Mouse (Mus musculus) thymus, postnatal 10 days (tissue): ENCODE measurements around the gene Bcl2a1c.
"Not testable (repeated sequence)": the region's sequence is repeated elsewhere in the genome, so short reads cannot be mapped to it uniquely, and the experiment has no call there.

Source experiments
- DNase-seq, 2 experiments: peaks; one replicate each; pipeline ENCODE4 v3.0.0; 2021; ENCODE audit warnings: low spot score in 2 of 2

Gene Bcl2a1c

DNA sequence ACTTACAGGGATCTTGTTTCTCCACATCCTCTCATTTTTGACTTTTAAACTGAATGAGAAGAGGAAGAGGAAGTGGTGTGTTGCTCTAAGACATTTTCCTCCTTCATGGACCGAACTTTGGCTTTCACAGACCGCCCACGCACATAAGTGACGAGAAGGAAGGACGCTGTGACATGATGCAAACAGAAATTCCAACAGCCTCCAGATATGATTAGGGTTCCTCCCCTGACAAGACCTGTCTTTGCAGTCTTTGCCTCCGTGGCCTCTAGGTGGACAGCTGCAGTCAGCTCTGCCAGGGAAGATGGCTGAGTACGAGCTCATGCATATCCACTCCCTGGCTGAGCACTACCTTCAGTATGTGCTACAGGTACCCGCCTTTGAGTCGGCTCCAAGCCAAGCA, at the start of gene Bcl2a1c:
Gene Bcl2a1c (plus strand): TSS at position 281 of the 400 bp plus-strand sequence.
- DNase-seq: not testable (repeated sequence)

DNA sequence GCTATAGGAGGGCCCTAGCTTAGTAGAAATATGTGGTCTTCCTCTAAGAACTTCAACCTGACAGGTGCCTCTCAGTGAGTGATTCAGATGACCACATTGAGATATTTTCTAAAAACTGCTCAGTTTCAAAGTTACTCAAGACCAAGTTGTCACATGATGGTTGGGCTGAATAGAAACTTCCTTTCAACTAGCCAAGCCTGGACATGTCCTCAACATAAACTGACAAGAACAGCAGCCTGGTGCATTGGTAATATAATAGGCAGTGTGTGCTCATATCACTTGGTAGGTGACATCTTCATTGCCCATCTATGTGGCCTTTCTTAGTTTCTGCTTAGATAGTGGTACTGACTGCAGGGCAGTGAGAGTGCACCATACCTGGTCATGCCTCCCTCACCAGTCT, 24.0 kb upstream of the Bcl2a1c start:
- DNase-seq: not testable (repeated sequence)

DNA sequence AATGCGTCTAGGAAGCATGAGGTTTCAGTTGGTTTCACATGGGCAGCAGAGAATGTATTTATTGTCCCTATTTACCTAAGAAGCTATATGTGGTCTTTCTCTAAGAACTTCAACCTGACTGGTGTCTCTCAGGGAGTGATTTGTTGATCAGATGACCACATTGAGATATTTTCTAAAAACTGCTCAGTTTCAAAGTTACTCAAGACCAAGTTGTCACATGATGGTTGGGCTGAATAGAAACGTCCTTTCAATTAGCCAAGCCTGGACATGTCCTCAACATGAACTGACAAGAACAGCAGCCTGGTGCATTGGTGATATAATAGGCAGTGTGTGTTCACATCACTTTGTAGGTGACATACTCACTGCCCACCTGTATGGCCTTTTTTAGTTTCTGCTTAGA, 18.2 kb upstream of the Bcl2a1c start:
- not testable (repeated sequence) for DNase-seq

DNA sequence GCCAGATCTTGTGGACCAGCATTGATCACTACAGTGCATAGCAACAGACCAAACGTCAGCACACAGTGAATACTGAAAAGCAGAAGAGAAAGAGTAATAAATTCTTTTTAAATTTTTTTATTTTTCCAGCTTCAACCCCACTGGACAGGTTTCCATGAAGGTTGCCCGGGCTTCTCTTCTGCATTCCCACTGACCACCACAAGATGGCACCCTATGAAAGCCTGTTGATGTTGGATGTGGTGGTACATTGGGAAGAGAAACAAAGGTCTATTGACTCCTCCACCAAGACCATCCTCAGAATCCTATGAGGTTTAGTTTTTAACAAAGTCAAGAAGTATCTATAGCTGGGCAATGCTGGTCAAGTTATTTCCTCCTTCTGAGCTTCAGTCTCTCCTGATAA, 11.9 kb upstream of the Bcl2a1c start:
- peak; percentile 11 to 27 for DNase-seq

DNA sequence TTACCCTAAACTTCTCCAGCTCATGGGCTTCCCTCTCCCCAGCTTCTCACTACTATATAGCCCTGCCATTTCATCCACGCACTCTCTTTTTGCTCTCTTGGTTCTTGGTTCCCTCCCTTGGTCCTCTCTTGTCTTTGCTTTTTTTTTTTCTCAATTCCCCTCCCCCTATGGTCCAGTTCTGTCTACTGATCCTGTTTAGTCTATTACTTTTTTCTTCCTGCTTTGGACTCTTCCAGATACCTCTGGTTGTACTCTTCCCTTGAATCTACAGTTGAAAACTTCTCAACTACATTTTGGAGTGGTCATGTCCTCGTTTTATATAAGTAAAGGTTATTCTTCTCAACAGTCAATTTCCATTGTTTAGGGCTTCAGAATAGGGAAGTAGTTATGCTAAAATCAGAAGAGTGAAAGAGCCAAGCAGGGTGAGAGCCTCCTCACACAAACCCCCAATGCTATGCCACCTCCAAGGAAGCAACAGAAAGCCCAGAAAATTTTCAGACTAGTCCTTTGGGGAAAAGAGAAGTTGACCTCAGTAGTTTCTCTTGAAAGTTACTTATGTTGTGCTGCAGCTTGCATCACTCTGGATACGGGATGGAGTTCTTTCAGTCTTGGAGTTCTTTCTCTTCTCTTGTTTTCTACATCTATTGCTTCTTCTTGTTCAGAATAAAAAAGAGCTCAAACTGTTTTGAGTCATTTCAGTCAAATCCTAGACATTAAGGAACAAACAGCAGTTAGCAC, 3.8 kb upstream of the Bcl2a1c start:
- DNase-seq: no peak

DNA sequence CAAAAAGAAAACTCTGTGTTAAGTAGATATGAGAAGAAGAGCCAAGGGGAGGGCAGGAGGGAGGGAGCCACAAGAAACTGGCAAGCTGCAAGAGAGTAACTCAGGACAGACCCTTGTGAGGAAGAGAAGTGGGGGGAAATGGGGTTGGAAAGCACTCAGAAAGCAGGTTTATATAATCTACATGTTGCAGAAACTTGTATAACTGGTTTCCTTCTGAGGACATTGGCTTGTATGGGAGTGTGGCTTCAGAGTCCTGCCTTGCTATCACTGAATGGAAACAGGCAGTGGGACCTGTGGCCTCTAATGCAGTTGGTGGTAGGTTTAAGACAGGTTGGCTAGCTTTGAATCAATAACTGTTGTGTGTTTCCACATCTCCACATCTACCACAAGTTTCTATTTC, 1.6 kb upstream of the Bcl2a1c start:
- not testable (repeated sequence) for DNase-seq

DNA sequence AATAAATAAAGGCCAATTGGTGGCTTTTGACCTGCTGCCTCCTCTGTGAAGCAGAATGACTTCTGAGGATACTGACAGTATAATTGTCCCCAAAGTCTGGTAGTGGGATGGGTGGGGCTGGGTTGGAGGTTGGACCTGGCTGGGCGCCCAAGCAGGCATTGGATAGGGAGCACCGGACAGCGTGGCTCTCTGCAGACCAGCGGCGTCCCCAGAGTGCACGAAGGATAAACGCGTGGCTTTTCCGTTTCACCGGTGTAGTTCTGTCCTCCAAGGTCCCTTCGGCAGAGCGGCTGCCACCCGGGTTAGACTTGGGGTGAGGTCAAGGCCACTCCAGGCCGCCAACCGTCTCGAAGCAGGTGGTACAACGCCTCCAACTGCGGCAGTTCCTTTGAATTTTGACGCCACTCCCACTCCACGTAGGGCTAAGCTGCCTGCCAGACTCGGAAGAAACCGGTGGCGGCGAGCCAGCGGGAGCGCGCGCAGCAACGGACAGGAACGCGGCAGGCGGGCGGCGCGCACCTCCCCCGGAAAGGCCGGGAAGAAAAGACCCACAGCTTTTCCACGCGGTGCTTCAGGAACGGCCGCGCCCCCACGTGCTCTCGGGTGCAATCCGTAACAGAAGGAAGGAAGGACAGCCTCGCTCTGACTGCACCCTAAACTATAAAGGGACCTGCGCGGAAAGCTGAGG, 38.0 kb downstream of the Bcl2a1c start:
- DNase-seq: peak; percentile 48 to 59

DNA sequence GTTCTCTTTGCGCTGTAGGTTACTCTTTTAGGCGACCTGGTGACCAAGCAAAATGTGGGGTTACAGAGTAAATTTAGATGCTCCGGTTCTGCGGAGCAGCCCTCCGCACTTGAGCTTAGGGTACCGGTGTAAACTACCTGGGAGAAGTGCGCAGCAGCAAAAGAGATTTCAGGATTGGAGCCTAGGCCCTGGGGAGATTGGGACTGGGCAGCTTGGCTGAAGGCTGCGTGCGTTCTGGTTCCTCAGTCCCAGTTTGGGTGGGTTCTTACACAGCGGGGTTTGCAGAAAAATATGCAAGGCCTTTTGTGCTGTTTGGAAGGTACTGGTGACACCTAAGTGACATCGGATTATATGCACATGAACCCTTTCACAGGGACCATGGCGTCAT, 38.5 kb downstream of the Bcl2a1c start:
- no peak for DNase-seq

DNA sequence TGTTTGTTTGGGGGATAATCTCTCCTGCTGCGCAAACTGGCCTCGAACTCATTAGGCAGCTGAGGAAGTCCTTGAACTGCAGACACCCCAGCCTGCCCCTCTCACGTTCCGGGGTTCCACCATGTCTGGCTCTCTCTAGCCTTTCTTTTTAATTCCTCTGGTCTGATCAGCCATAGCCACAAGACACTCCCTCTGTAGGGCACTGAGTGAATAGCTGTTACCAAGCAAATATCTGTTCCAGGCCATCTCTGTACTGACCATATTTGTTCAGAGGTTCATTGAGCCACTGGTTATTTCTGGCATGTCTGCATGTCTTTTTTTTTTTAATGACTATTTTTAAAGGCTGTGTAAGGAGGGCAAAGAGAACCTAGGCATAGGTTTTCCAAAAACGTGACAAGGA, 39.5 kb downstream of the Bcl2a1c start:
- not testable (repeated sequence) for DNase-seq

DNA sequence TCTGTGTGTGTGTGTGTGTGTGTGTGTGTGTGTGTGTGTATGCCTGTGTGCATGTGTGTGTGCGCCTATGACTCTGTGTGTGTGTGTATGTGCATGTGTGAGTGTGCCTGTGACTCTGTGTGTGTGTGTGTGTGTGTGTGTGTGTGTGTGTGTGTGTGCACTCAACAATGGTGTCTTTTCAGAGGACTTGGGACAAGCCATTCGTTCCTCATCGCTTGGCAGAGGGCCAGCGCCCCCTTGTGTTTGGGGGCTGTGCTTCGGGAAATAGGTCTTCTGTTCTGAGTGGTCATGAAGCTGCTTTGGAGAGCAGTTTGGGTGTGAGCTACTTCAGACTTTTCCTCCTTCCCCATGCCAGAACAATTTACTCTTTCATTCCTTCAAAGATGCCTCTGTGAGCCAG, 41.8 kb downstream of the Bcl2a1c start:
- peak in 1 of 2 experiments; percentile 62 for DNase-seq

DNA sequence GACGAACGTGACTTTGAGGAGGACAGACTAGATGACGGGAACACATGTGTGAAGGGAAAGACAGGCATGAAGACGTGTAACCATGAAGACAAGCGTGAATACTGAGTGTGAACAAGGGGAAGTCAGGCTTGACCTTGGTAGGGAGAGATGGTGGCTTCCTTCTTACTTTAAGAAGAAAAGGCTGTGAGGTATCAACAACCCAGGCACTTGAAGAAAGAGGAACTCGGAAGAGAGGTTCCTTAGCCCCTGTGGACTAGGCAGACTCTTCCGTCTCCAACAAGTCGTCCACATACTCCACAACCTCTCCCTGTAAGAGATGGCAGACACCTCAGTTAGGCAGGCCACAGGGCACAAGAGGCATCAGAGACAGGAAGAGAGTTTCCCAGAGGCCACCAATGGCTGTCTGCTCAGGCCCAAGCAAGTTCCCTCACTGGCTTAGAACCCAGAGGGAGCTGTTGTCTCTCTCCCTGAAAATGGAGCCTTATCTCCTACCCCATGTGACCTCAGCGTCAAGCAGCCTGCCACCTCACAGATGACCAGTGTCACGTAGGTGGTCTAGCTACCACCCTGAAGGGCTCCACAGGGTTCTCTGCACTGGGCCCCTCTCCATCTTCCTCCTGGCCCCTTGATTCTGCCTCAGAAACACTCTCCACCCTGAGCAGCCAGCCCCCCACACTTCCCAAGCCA, 45.5 kb downstream of the Bcl2a1c start:
- no peak for DNase-seq

DNA sequence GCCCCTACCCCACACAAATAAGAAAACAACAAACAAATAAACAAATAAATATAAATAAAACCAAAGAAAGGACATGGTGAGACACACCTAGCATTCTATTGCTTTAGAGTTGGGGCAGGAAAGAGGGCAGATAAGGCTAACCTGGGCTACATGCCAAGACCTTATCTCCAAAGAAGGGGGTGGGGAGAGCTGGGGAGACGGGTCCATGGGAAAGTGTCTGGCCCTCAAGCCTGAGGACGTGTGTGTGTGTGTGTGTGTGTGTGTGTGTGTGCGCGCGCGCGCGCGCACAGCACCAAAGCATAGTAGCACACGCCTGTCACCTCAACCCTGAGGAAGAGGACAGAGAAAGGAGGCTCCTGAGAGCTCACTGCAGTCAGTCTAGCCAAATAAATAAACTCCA, 47.2 kb downstream of the Bcl2a1c start:
- no peak for DNase-seq

DNA sequence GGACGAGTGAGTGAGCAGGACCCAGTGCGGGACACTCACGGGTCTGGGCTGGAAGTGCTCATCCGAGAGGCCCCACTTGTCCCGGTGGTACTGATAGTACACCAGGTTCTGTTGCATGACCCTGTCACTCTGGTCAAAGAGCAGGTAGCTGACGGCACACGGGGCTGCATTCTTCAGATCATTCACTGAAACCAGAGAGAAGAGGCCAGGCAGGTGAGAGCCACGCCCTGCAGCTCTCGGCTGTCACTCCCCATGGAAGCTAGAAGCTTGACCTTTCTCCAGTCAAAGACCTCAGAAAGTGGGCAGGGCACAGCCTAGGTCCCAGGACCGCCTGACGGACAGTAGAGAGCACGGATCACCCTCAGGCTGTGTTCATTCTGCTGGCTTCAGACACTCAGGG, 49.9 kb downstream of the Bcl2a1c start:
- no peak for DNase-seq
